Comparison of ENCODE assay signal across 8 mouse cellular contexts in genomic region chr19:53312951-53313683, GRCm38 (mm10). TPM values are rescaled to one million over a fixed set of nuclear protein-coding genes. Genes with fewer than 3 reads are reported as not detected.
DNase-seq lines count a peak whose midpoint lies in the region; ATAC-seq lines count a peak whose summit lies in the region.

No protein-coding gene starts in this region.

- no peaks in the 10 kb centered on the region for H3K9me3 ChIP-seq in hindbrain, embryonic 11.5 days (ENCODE audit: control insufficient read depth, low read length)

- peak; percentile 89 for DNase-seq in MN1 (ENCODE audit: low spot score)
- peak; percentile 82 for DNase-seq in cerebellum, adult 9-10 months
- DNase-seq in frontal cortex, postnatal 10 days (ENCODE audit: low spot score in 2 of 2) = peak; percentile 80 to 83
- DNase-seq in hindbrain, embryonic 11.5 days (ENCODE audit: low spot score) = peak; percentile 81
- DNase-seq in layer of hippocampus, postnatal 36 days = peak; percentile 80 to 84
- peak; percentile 65 for DNase-seq in lung, postnatal 36 days
- peak; percentile 84 for DNase-seq in retina, postnatal 1 day
- peak; percentile 79 for DNase-seq in thymus, postnatal 4 days

- peak; percentile 20; the same call in 1 of the 2 replicates for ATAC-seq in hindbrain, embryonic 11.5 days (ENCODE audit: low FRiP score)

- H3K4me2 ChIP-seq in hindbrain, embryonic 11.5 days (replicated peaks; ENCODE audit: low read depth, low read length) = peak overlapping the region; percentile 96

- peak overlapping the region; percentile 89 for H3K9ac ChIP-seq in hindbrain, embryonic 11.5 days (ENCODE audit: low read depth, low read length)

- peak overlapping the region; percentile 93 for H3K27ac ChIP-seq in hindbrain, embryonic 11.5 days (ENCODE audit: low read depth, low read length)

- H3K4me3 ChIP-seq in hindbrain, embryonic 11.5 days (ENCODE audit: low read depth, low read length) = peak overlapping the region; percentile 80

- 0 out of 2 replicates have a peak, but pooled peaks cover 4% of the 10 kb centered on the region for H3K4me1 ChIP-seq in hindbrain, embryonic 11.5 days (replicated peaks; ENCODE audit: control insufficient read depth, insufficient read depth, low read length)

- no peaks in the 10 kb centered on the region for H3K27me3 ChIP-seq in hindbrain, embryonic 11.5 days (ENCODE audit: control insufficient read depth, insufficient read depth, low read length)

- under 1% methylated on average over 42 of the region's 63 CpGs for WGBS in hindbrain, embryonic 11.5 days

- no peaks in the 10 kb centered on the region for H3K36me3 ChIP-seq in hindbrain, embryonic 11.5 days (ENCODE audit: control insufficient read depth, insufficient read depth, low read length)

RNA-seq across cellular contexts. Expression of gene Mxi1, which starts 2.8 kb away (rescaled TPM):
- 59.6 and 73.7 TPM in 2 replicates for polyA plus RNA-seq in hindbrain, embryonic 11.5 days (2014; fragmentation: Nextera tagmentation; extraction: Ambion mirVana)
- 10 to 100 TPM; 60.8 to 67.3 TPM for total RNA-seq in layer of hippocampus, postnatal 36 days (2021)

RNA-seq across cellular contexts. Expression of gene Gm10197, which starts 58.4 kb away (rescaled TPM):
- not detected in 2 replicates for polyA plus RNA-seq in hindbrain, embryonic 11.5 days (2014; fragmentation: Nextera tagmentation; extraction: Ambion mirVana)
- not detected for total RNA-seq in layer of hippocampus, postnatal 36 days (2021)

Comparison
In these comparisons a context has a peak if more than half of its experiments do, and no peak if none do; other contexts are left out.
1. Peak in every context shown above with its lines: DNase-seq, ATAC-seq, H3K4me3 ChIP-seq and H3K27ac ChIP-seq.